Mouse (Mus musculus) myocyte (in vitro differentiated cells): ENCODE measurements around the gene Slc25a3.

Experiments
- MAX ChIP-seq: IDR thresholded peaks from one replicate; pipeline ENCODE4 v1.6.1; 2011; ENCODE audit warnings: low read depth, mild to moderate bottlenecking, control low read depth
- POLR2A ChIP-seq: IDR thresholded peaks from one replicate; pipeline ENCODE4 v1.6.1; 2011; ENCODE audit warnings: low read depth, mild to moderate bottlenecking, control low read depth, moderate library complexity; ENCODE audit not compliant: insufficient read length

DNA sequence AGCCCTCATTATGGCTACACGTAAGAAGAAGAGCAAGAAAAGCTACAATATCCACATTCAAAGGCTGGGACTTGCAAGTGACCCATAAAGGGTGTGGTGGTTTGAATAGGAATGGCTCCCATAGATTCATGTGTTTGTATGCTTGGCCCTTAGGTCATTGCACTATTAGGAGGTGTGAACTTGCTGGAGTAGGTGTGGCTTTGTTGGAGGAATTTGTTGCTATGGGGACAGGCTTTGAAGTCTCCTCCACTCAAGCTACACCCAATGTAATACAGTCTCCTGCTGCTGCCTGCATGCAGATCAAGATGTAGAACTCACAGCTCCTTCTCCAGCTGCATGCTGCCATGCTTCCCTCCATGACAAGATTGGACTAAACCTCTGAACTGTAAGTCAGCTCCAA lies 7.7 kb upstream of the Slc25a3 start:
- TF ChIP-seq MAX, result no peak
- no peak for TF ChIP-seq POLR2A
